Mouse (Mus musculus) left cerebral cortex, postnatal 36 days (tissue): ENCODE results near the gene Polr1a. TPM values are rescaled to one million over a fixed set of nuclear protein-coding genes. Genes with fewer than 3 reads are reported as not detected.

Experiments
- DNase-seq, 2 experiments: peaks; one replicate each; pipeline ENCODE4 v3.0.0; 2021 to 2022; ENCODE audit warnings: low spot score in 2 of 2, mixed read lengths in 1 of 2
- intact Hi-C: fragments of 180-260 bp; cut with DNase I; formaldehyde crosslinking; loops from one replicate; pipeline ENCODE4 v1.15.1; 2025
- total RNA-seq, 2 experiments: library from RNA; stranded (reverse); gene quantifications; 2 replicates each; pipeline ENCODE4 v1.2.3; 2021

The Polr1a gene
- total RNA-seq, 2 experiments from 2014 or later = 27.0 to 33.3 TPM

DNA sequence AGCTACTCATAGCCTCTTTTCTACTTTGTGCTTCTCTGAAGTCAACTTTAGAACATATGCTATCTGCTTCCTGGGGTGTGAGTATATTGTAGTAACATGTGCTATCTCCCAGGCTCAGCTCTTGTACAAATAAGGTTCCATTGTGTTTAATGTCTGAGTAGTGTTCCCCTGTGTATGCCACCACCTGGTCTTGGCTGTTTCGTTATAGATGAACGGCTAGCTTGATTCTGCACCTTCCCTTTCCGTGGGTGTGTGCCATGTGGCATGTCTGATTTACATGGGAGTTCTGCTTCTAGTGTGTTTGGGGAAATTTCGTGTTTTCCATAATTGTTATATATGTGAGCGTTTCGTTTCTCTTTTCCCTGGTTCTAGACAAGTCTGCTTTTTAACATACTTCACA, 36.2 kb downstream of the Polr1a start:
- intact Hi-C loops = loop anchor here (10.0 kb wide), 1 partner anchor 320 kb away; no protein-coding TSS in a partner anchor
- no peak for DNase-seq

DNA sequence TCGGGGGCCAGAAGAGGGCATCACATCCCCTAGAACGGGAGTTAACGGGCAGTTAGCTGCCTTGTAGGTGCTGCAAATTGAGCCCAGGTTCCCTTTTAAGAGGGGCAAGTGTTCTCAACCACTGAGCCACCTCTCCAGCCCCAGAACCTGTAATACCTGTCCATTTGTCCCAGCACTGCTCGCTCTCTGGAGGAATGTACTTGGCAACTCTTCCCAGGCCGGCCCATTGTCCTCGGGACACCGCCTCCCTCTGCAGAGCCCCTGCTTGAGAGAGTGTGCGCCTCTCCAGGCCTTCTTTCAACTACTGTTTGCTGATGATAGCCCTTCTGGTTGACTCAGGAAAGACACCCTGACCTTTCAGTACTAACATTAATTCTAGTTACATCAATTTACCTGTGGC, 37.3 kb downstream of the Polr1a start:
- intact Hi-C loops = loop anchor here (10.0 kb wide), 1 partner anchor 319 kb away; no protein-coding TSS in a partner anchor
- DNase-seq = no peak

GRCm38 (mm10) chr6:71949721-71950120, 40.9 kb downstream of the Polr1a start:
- intact Hi-C loops = loop anchor here (10.0 kb wide), 1 partner anchor 315 kb away; no protein-coding TSS in a partner anchor
- no peak for DNase-seq

DNA sequence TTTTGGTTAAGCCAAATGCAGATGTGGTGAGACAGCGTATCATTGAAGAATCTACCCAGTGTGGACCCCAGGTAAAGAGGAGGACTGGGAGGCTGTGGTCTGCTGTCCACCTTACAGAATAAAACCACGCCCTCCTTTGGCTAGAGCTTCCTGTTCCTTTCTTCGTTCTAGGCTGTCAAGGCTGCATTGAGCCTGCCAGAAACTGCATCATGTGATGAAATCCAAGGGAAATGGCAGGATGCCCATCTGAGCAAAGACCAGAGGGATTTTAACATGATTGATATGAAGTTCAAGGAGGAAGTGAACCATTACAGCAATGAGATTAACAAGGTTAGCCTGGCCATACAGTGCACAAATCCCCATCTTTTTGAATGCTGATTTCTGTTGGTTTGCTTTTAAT, 41.7 kb downstream of the Polr1a start:
- no peak for DNase-seq
- intact Hi-C loops = no loop called here

GRCm38 (mm10) chr6:71951192-71951591, 42.3 kb downstream of the Polr1a start:
- DNase-seq = no peak
- intact Hi-C loops = no loop called here

GRCm38 (mm10) chr6:71962119-71962518, 53.3 kb downstream of the Polr1a start:
- intact Hi-C loops = no loop called here
- no peak for DNase-seq

DNA sequence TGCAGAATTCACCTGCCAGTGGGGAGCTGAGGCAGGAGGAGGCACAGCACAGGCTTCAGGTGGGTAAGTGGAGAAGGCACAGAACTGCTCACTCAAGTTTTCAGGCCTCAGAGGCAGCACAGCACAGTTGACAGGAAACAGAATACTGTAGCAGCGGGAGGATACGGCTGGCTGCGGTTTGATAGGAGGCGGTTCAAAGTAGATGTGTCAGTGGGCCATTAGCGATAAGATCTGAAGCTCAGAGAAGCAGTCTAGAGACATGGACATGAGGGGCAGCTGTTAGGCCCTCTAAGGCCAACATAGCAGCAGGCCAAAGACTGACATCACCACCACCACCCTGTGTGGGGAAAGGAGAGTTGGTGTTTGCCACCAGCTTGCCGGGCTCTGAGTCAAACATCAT, 53.9 kb downstream of the Polr1a start:
- DNase-seq = no peak
- intact Hi-C loops = no loop called here

DNA sequence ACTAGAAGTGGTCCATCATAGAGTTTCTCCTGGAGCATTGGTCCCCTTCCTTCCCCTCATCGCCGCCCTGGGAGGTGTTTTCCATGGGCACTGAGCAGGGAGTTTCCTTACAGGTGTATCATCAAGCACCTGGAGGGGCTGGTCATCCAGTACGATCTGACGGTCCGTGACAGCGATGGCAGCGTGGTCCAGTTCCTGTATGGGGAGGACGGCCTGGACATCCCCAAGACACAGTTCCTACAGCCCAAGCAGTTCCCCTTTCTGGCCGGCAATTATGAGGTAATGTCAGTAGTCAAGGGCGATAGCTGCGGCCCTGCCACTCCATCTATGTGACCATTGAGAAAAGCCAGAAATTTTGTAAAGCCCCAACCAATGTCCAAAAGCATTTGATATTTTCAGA, 54.7 kb downstream of the Polr1a start:
- intact Hi-C loops = no loop called here
- no peak for DNase-seq

DNA sequence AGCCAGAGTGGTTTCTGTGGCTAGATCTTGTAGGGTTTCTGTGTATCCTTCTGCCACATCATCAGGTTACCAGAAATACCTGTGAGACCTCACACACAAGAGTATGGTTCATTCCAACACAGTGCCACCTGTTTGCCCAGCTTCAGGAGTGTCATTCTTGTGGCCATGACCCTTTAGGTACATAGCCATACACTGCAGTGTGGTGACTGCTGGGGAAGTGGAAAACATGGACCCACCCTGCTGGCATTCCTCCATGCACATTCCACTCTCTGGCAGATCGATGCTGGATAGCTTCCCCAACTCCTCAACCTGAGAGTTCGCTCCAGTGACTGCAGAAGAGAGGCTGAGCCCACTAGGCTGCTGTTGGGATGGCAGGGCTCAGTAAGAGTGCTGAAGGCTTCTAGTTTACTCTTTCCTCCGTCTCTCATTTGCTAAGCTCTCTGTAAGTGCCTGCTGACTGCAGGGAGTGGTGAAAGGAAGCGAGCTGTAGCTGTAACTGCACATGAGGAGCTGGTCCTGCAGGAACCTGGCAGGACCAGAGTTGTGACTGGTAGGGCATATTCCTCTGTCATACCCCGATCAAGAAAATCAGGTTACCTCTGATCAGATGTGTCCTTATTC, 57.9 kb downstream of the Polr1a start:
- no peak for DNase-seq
- intact Hi-C loops = no loop called here

GRCm38 (mm10) chr6:71967847-71968246, 59.0 kb downstream of the Polr1a start:
- no peak for DNase-seq
- intact Hi-C loops = no loop called here

GRCm38 (mm10) chr6:71969459-71969858, 60.6 kb downstream of the Polr1a start:
- peak; percentile 47 to 73 for DNase-seq
- intact Hi-C loops = no loop called here

DNA sequence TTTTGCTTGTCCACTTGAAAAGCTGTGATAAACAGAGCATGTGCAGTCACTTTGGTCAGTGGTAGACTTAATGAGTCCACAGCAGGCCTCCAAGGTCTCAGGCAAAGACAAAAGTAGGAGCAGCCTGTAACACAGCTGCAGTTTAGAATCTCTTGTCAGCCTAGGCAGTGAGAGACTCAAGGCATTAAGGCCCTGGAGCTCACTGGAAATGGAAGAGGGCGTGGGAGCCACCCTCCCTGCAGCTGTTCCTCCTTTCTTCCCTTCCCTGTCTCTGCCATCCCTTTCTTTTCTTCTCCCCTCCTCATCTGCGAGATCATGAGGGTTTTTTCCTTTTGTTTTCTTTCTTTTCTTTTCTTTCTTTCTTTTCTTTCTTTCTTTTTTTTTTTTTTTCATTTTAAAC, 61.3 kb downstream of the Polr1a start:
- no peak for DNase-seq
- intact Hi-C loops = no loop called here

DNA sequence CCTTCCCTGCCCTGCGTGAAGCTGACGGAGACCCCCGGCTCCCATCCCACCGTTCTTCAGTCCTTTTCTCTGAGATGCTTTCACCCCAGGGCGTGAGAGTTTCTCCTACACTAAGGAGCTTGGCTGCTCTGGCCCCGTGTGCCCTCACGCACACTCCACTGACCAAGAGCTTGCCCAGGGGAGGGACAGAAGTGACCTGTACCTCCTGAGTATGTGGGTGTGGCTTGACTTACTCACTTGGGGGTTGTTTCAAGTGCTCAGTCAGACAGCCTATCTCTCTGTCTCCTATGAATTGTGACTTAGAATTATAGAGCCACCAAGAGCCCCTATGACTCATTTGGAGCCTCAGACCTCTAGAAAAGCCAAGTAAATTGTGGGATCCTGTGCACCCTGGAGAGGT, 67.7 kb downstream of the Polr1a start:
- intact Hi-C loops = no loop called here
- DNase-seq = no peak

DNA sequence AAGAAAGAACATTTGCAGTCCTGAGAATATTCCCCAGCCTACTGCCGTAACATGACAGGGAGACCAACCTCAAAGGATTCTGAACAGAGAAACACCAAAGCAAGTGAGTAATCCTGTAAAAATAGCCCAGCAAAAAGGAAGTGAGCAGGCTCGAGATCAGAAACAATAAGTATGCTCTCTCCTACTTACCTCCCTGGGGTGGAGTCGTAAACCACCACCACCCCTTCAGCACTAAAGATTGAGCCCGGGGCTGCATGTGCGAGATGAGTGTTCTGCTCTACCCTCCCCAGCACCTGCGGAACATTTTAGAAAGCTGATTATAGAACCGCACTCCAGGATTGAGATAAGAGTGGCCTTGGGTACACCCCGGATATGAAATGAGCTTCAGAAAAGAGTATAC, 71.3 kb downstream of the Polr1a start:
- intact Hi-C loops = loop anchor here (2.0 kb wide), 1 partner anchor 119 kb away; no protein-coding TSS in a partner anchor
- no peak for DNase-seq

DNA sequence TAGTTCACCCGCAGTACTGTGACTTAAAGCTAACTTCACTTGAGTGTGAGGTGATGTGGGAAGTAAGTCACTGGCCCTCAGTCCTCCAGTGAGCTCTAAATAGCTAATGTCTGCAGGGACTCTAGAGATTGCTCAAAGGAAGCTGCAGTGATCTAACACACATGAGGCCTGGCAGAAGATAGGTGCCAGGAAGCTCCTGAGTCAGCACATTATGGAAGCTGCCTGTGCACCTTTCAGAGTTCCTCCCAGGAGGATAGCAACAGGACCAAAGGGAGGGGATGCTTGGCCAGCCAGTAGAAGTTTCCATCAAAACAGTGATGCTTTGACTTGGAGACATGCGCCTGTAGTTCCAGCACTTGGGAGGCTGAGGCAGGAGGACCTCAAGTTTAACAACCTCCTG, 71.7 kb downstream of the Polr1a start:
- DNase-seq = no peak
- intact Hi-C loops = loop anchor here (2.0 kb wide), 1 partner anchor 118 kb away; no protein-coding TSS in a partner anchor

DNA sequence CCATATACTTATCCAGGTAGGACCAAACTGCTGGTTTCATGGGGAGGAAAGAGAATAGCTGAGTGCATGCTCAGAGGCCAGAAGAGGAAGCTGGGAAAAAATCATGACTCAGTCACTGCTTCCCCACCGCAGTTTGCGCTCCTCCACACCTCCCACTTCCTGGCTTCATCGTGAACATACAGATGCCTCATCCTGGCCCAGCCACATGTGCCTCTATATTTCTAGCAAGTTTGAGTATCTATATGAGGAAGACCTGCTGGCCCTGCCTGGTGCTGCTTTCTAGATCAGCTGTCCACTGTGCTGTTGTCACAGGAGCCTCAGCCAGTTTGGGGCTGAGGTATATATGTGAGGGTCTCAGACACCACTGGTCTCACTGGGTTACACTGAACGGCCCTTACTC, 72.6 kb downstream of the Polr1a start:
- DNase-seq = peak; percentile 73 to 77
- intact Hi-C loops = loop anchor here (2.0 kb wide), 1 partner anchor 117 kb away; no protein-coding TSS in a partner anchor

GRCm38 (mm10) chr6:71985984-71986383, 77.1 kb downstream of the Polr1a start:
- no peak for DNase-seq
- intact Hi-C loops = no loop called here

DNA sequence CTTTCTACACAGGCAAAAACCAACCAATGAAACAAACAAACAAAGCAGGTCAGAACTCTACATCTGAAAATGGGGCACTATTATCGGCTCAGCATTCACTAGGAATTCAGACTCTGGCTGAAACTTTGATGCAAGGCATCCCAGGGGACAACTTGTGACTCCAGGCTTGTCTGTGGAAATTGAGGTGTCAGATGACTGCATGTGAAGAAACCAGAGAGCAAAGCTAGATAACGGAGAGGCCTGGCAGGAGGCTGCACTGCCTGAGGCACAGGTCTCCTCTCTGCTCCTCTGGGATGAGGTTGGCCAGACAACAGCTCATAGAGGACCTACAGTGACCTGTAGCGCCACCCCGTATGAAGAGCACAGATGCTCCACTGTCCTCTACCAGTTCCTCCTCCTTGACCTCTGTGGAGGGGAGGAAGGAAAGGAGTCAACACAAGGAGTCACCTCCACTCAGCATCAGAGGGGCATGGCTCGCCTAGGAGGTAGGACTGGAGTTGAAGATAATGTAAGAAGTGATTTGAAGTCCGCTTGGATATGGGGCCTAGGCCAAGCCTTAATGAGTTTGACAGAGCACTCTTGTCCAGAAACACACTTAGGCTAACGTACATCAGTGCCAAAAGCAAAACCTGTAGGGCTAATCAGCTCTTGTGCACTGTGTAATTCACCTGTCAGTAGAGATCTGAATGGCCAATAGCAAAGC, 78.8 kb downstream of the Polr1a start:
- intact Hi-C loops = no loop called here
- no peak for DNase-seq

DNA sequence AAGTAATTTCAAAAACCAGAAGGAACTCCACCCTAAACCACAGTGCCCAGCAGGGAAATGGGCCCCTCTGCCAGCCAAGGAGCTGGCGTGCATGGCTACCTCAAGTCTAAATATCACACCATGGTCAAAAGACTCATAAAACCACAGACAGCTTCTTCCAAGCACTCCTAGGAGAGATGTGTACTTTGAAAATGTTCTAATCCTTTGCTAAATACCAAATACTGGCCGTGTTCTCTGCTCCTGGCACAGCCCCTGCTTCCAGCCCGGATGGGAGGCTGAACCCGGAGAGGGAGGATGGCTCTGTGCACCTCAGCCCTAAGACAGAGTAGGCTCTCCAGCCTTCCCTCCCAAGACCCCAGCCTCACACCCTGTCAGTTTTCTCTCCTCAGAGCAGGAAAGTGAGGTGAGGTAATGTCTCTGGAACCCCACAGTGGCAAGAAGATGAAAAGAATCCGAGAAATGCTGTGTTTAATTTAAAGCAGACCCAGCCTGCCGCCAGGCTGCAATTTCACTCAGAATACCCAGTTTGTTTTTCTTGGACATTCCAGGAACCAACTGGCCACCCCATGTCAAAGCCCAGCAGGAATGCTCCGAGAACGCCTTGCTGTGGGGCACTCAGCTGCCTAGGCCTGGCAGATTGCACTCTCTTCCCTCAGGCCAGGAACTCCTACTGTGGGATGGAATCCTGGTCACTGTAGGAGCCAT, 80.9 kb downstream of the Polr1a start:
- no peak for DNase-seq

GRCm38 (mm10) chr6:71990371-71990837, 81.6 kb downstream of the Polr1a start:
- intact Hi-C loops = no loop called here
- DNase-seq = no peak

More for the DNA sequence above, 80.9 kb downstream of the Polr1a start:
- intact Hi-C loops = no loop called here
